Mouse (Mus musculus) brown adipose tissue, adult 24 weeks (tissue): Measurements from ENCODE around the gene Wrap53. TPM values are rescaled to one million over a fixed set of nuclear protein-coding genes. Genes with fewer than 3 reads are reported as not detected.

Experiments
- H3K27ac ChIP-seq: fragments of 200-500 bp; replicated peaks from 2 replicates; pipeline ENCODE4 v1.5.1; 2012; ENCODE audit warnings: low read depth, mild to moderate bottlenecking, low read length
- H3K4me1 ChIP-seq: fragments of 200-500 bp; 2 replicates; pipeline ENCODE4 v1.6.1; 2012; ENCODE audit warnings: low read length, mixed read lengths; ENCODE audit not compliant: control insufficient read depth, insufficient read depth, insufficient read length
- H3K4me3 ChIP-seq: fragments of 200-500 bp; 2 replicates; pipeline ENCODE4 v1.5.1; 2012; ENCODE audit warnings: low read depth, mild to moderate bottlenecking, low read length, moderate library complexity; ENCODE audit not compliant: insufficient read depth
- polyA plus RNA-seq: library from polyadenylated mRNA; stranded (reverse); fragments of >200 nt; gene quantifications from 2 replicates; pipeline ENCODE4 v1.2.4, GENCODE M21; 2012; ENCODE audit not compliant: missing spikeins, insufficient read depth, insufficient read length

The Wrap53 gene
- polyA plus RNA-seq, 1 experiment, result 10.9 TPM

GRCm38 (mm10) chr11:69516151-69516640 lies 63.9 kb downstream of the Wrap53 start:
- no peak overlapping the region for H3K27ac ChIP-seq
- H3K4me3 ChIP-seq, result 0 out of 2 replicates have a peak overlapping the region, but pooled peaks have one; percentile 0
- peaks cover 9% of the 10 kb centered on the region for H3K4me1 ChIP-seq

GRCm38 (mm10) chr11:69513840-69514239 lies 66.2 kb downstream of the Wrap53 start:
- Histone ChIP-seq H3K27ac (no peak overlapping the region), H3K4me3 (no peak overlapping the region), H3K4me1 (no peaks in the 10 kb centered on the region)

Other genes starting within 250 kb of the Wrap53 start
- gene Rnf227, start 239.8 kb downstream of the Wrap53 start, polyA plus RNA-seq, result 2.8 TPM in 1 of 2 replicates, not detected in the other
- 19.4 and 27.0 TPM in 2 replicates for gene Chd3, start 210.8 kb downstream of the Wrap53 start, polyA plus RNA-seq
- gene Naa38, start 184.8 kb downstream of the Wrap53 start, polyA plus RNA-seq, result 249 and 290 TPM in 2 replicates
- gene Cyb5d1, start 184.6 kb downstream of the Wrap53 start, polyA plus RNA-seq, result 16.1 and 18.9 TPM in 2 replicates
- 4.1 and 8.3 TPM in 2 replicates for gene Tmem88, start 182.0 kb downstream of the Wrap53 start, polyA plus RNA-seq
- gene Kdm6b, start 166.6 kb downstream of the Wrap53 start, polyA plus RNA-seq, result 13.9 and 16.9 TPM in 2 replicates
- not detected in 2 replicates for gene Dnah2, start 31.1 kb downstream of the Wrap53 start, polyA plus RNA-seq
- gene Efnb3, start 20.1 kb downstream of the Wrap53 start, polyA plus RNA-seq, result not detected in 2 replicates
- 13.6 and 18.3 TPM in 2 replicates for gene Trp53, start 104 bp upstream of the Wrap53 start, polyA plus RNA-seq
- gene Atp1b2, start 25.7 kb upstream of the Wrap53 start, polyA plus RNA-seq, result 6.7 and 8.3 TPM in 2 replicates
- gene Shbg, start 37.6 kb upstream of the Wrap53 start, polyA plus RNA-seq, result not detected in 2 replicates
- 8.6 and 10.9 TPM in 2 replicates for gene Sat2, start 41.8 kb upstream of the Wrap53 start, polyA plus RNA-seq
- gene Fxr2, start 52.7 kb upstream of the Wrap53 start, polyA plus RNA-seq, result 27.8 and 29.5 TPM in 2 replicates
- gene Sox15, start 75.1 kb upstream of the Wrap53 start, polyA plus RNA-seq, result not detected in 2 replicates
- 73.8 and 102 TPM in 2 replicates for gene Mpdu1, start 82.4 kb upstream of the Wrap53 start, polyA plus RNA-seq
- gene Cd68, start 85.9 kb upstream of the Wrap53 start, polyA plus RNA-seq, result 10.3 and 12.1 TPM in 2 replicates
- 268 and 317 TPM in 2 replicates for gene Eif4a1, start 92.2 kb upstream of the Wrap53 start, polyA plus RNA-seq
- gene Senp3, start 101.8 kb upstream of the Wrap53 start, polyA plus RNA-seq, result 49.9 and 65.3 TPM in 2 replicates
- 4.1 and 4.9 TPM in 2 replicates for gene Tnfsf13, start 105.5 kb upstream of the Wrap53 start, polyA plus RNA-seq
- 12.7 and 13.7 TPM in 2 replicates for gene Tnfsf12, start 115.6 kb upstream of the Wrap53 start, polyA plus RNA-seq
- gene Tnfsfm13, start 115.8 kb upstream of the Wrap53 start, polyA plus RNA-seq, result 0.99 and 2.8 TPM in 2 replicates
- gene Polr2a, start 178.4 kb upstream of the Wrap53 start, polyA plus RNA-seq, result 10.4 and 16.5 TPM in 2 replicates
- gene Slc35g3, start 181.7 kb upstream of the Wrap53 start, polyA plus RNA-seq, result not detected in 2 replicates
- gene Zbtb4, start 185.7 kb upstream of the Wrap53 start, polyA plus RNA-seq, result 17.2 and 23.6 TPM in 2 replicates
- 1.7 and 2.4 TPM in 2 replicates for gene Chrnb1, start 215.7 kb upstream of the Wrap53 start, polyA plus RNA-seq
- gene Fgf11, start 221.6 kb upstream of the Wrap53 start, polyA plus RNA-seq, result 5.6 and 7.5 TPM in 2 replicates
- 1.2 TPM in 1 of 2 replicates, not detected in the other for gene Tmem102, start 225.4 kb upstream of the Wrap53 start, polyA plus RNA-seq
- gene Gm39566, start 235.0 kb upstream of the Wrap53 start, polyA plus RNA-seq, result not detected in 2 replicates
- not detected in 2 replicates for gene Spem2, start 238.2 kb upstream of the Wrap53 start, polyA plus RNA-seq
- gene Spem1, start 241.9 kb upstream of the Wrap53 start, polyA plus RNA-seq, result not detected in 2 replicates